Mouse (Mus musculus): Measurements from ENCODE around the gene Acot2.

DNA sequence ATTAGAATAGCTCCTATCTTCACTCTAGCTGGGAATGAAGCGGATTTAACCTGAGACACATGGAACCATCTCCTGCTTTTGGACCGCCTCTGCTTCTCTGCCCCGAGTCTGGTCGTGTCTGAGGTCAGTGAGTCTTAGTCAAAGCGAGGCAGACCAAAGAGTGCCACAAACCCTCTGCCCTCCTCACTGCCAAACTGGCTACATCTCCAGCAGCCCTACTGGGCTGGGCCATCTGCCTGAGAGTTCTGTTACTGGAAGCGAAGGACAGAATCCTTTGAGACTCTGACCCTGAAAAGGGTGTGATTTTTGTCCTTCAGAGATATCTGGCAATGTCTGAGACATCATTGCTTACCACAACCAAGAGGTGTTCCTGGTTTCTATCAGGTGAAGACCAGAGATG, 8.8 kb upstream of the Acot2 start:
- TF ChIP-seq EP300 (IDR thresholded peaks at IDR 0.05; ENCODE audit: low read depth) (no peak), CTCF (IDR thresholded peaks at IDR 0.05; ENCODE audit: low read depth) (no peak)
